Mouse (Mus musculus) heart, embryonic 15.5 days (tissue): ENCODE results near the gene Peli3. TPM values are rescaled to one million over a fixed set of nuclear protein-coding genes. Genes with fewer than 3 reads are reported as not detected.

Source experiments
- ATAC-seq: fragments of 200-750 bp; cut with Nextera tagmentation; replicated peaks from 2 replicates; pipeline ENCODE4 v1.8.0; 2017; ENCODE audit warnings: low read depth, moderate TSS enrichment; ENCODE audit not compliant: insufficient number of reproducible peaks, insufficient read depth, low FRiP score
- H3K27ac ChIP-seq: fragments of 300-500 bp; sonication (generic); 2 replicates; pipeline ENCODE4 v1.5.1; 2015; ENCODE audit warnings: mild to moderate bottlenecking, inconsistent platforms
- H3K27me3 ChIP-seq: fragments of 300-500 bp; sonication (generic); 2 replicates; pipeline ENCODE4 v1.6.1; 2015; ENCODE audit warnings: inconsistent platforms
- H3K36me3 ChIP-seq: fragments of 300-500 bp; sonication (generic); 2 replicates; pipeline ENCODE4 v1.6.1; 2015; ENCODE audit warnings: mild to moderate bottlenecking, inconsistent platforms
- H3K4me1 ChIP-seq: fragments of 300-500 bp; sonication (generic); replicated peaks from 2 replicates; pipeline ENCODE4 v1.6.1; 2015; ENCODE audit warnings: inconsistent platforms
- H3K4me2 ChIP-seq: fragments of 300-500 bp; sonication (generic); 2 replicates; pipeline ENCODE4 v1.6.1; 2015; ENCODE audit warnings: inconsistent platforms, mild to moderate bottlenecking, moderate library complexity
- H3K4me3 ChIP-seq: fragments of 300-500 bp; sonication (generic); 2 replicates; pipeline ENCODE4 v1.5.1; 2015; ENCODE audit warnings: mild to moderate bottlenecking, inconsistent platforms
- H3K9ac ChIP-seq: fragments of 300-500 bp; sonication (generic); 2 replicates; pipeline ENCODE4 v1.6.1; 2015; ENCODE audit warnings: mild to moderate bottlenecking, inconsistent platforms
- H3K9me3 ChIP-seq: fragments of 300-500 bp; sonication (generic); replicated peaks from 2 replicates; pipeline ENCODE4 v1.6.1; 2016; ENCODE audit warnings: inconsistent platforms
- WGBS: fragments of 180-500 bp; shearing (Covaris S2); methylation state at CpG from one replicate; pipeline ENCODE4 v1.1.7; 2015; ENCODE audit warnings: mixed read lengths; 5-methylcytosine and 5-hydroxymethylcytosine counted together
- polyA plus RNA-seq: library from polyadenylated mRNA; unstranded; fragments of >200 nt; fragmentation: Nextera tagmentation; extraction: Ambion mirVana; gene quantifications from 2 replicates; pipeline ENCODE4 v1.2.1, GENCODE M21; 2015

Peli3 gene
- polyA plus RNA-seq, 1 experiment from 2014 or later, result 0.38 TPM

GRCm38 (mm10) chr19:4905979-4906794 is 36.7 kb downstream of the Peli3 start, which contains the start of gene Bbs1:
Gene Bbs1, minus strand, starts transcription at chr19:4906628.
- 9% methylated on average over 31 of the region's 31 CpGs for WGBS
- ATAC-seq, result peak; percentile 57; the same call in 1 of the 2 replicates

GRCm38 (mm10) chr19:4899888-4900287 is 43.0 kb downstream of the Peli3 start:
- H3K27me3 ChIP-seq, result no peaks in the 10 kb centered on the region
- no peak overlapping the region for H3K9ac ChIP-seq
- peaks cover 5% of the 10 kb centered on the region; the same call in 1 of the 2 replicates for H3K36me3 ChIP-seq
- no peak for ATAC-seq
- 62% methylated on average over 3 of the region's 3 CpGs for WGBS
- no peak overlapping the region for H3K4me2 ChIP-seq
- H3K4me1 ChIP-seq, result no peaks in the 10 kb centered on the region
- H3K27ac ChIP-seq, result no peak overlapping the region
- no peaks in the 10 kb centered on the region for H3K9me3 ChIP-seq
- no peak overlapping the region for H3K4me3 ChIP-seq

More at GRCm38 (mm10) chr19:4905979-4906794, 36.7 kb downstream of the Peli3 start, which contains the start of gene Bbs1:
- H3K4me1 ChIP-seq, result peaks cover 4% of the 10 kb centered on the region
- peak within 1 kb of the TSS; percentile 64 for H3K4me3 ChIP-seq
- peak within 1 kb of the TSS; percentile 73 for H3K4me2 ChIP-seq
- H3K27me3 ChIP-seq, result no peaks in the 10 kb centered on the region
- H3K9me3 ChIP-seq, result no peaks in the 10 kb centered on the region
- peak within 1 kb of the TSS; percentile 51 for H3K9ac ChIP-seq
- no peak within 1 kb of the TSS for H3K27ac ChIP-seq
- H3K36me3 ChIP-seq, result peaks cover 35% of the 10 kb centered on the region

- Histone ChIP-seq H3K9me3 (no peaks in the 10 kb centered on the region), H3K9ac (no peak overlapping the region), H3K4me1 (no peaks in the 10 kb centered on the region), H3K36me3 (peaks cover 5% of the 10 kb centered on the region; the same call in 1 of the 2 replicates), H3K27ac (no peak overlapping the region), H3K4me3 (no peak overlapping the region), H3K4me2 (no peak overlapping the region), H3K27me3 (no peaks in the 10 kb centered on the region)
- 64% methylated on average over 9 of the region's 9 CpGs for WGBS
- ATAC-seq, result no peak
Observed at GRCm38 (mm10) chr19:4898972-4899371, 44.0 kb downstream of the Peli3 start.

GRCm38 (mm10) chr19:4896780-4897520 is 46.0 kb downstream of the Peli3 start:
- no peak for ATAC-seq
- 48% methylated on average over 21 of the region's 21 CpGs for whole genome bisulfite sequencing

GRCm38 (mm10) chr19:4891798-4892197 is 51.1 kb downstream of the Peli3 start:
- peaks cover 7% of the 10 kb centered on the region; the same call in 1 of the 2 replicates for H3K27me3 ChIP-seq
- H3K4me1 ChIP-seq, result peaks cover 5% of the 10 kb centered on the region; the same call in 1 of the 2 replicates
- no peak overlapping the region for H3K4me2 ChIP-seq
- 72% methylated on average over 3 of the region's 3 CpGs for WGBS
- no peaks in the 10 kb centered on the region for H3K36me3 ChIP-seq
- no peak overlapping the region for H3K9ac ChIP-seq
- no peak overlapping the region for H3K27ac ChIP-seq
- ATAC-seq, result no peak
- no peaks in the 10 kb centered on the region for H3K9me3 ChIP-seq
- H3K4me3 ChIP-seq, result no peak overlapping the region

More at GRCm38 (mm10) chr19:4896780-4897520, 46.0 kb downstream of the Peli3 start:
- Histone ChIP-seq H3K4me1 (no peaks in the 10 kb centered on the region), H3K9ac (no peak overlapping the region), H3K27me3 (no peaks in the 10 kb centered on the region), H3K27ac (no peak overlapping the region), H3K36me3 (peaks cover 5% of the 10 kb centered on the region; the same call in 1 of the 2 replicates), H3K4me2 (0 out of 2 replicates have a peak overlapping the region, but pooled peaks have one; percentile 16), H3K4me3 (no peak overlapping the region), H3K9me3 (no peaks in the 10 kb centered on the region)

GRCm38 (mm10) chr19:4889791-4890190 is 53.1 kb downstream of the Peli3 start:
- ATAC-seq, result 0 out of 2 replicates have a peak, but pooled peaks have one; percentile 22
- Histone ChIP-seq H3K9ac (no peak overlapping the region), H3K4me2 (no peak overlapping the region), H3K36me3 (no peaks in the 10 kb centered on the region), H3K9me3 (no peaks in the 10 kb centered on the region), H3K27ac (no peak overlapping the region), H3K27me3 (peaks cover 7% of the 10 kb centered on the region; the same call in 1 of the 2 replicates), H3K4me1 (peaks cover 5% of the 10 kb centered on the region; the same call in 1 of the 2 replicates), H3K4me3 (no peak overlapping the region)
- WGBS, result 52% methylated on average over 10 of the region's 10 CpGs

GRCm38 (mm10) chr19:4883961-4884360 is 59.0 kb downstream of the Peli3 start:
- H3K4me1 ChIP-seq, result 0 out of 2 replicates have a peak, but pooled peaks cover 4% of the 10 kb centered on the region
- H3K36me3 ChIP-seq, result no peaks in the 10 kb centered on the region
- no peaks in the 10 kb centered on the region for H3K27me3 ChIP-seq
- H3K4me3 ChIP-seq, result no peak overlapping the region
- 85% methylated on average over 4 of the region's 4 CpGs for WGBS
- H3K27ac ChIP-seq, result no peak overlapping the region
- no peaks in the 10 kb centered on the region for H3K9me3 ChIP-seq
- no peak for ATAC-seq
- no peak overlapping the region for H3K9ac ChIP-seq
- no peak overlapping the region for H3K4me2 ChIP-seq

Other genes with a start within 250 kb of the Peli3 start
- gene Gm960, start 244.5 kb downstream of the Peli3 start, polyA plus RNA-seq, result 0.48 and 0.52 TPM in 2 replicates
- 0.18 and 0.56 TPM in 2 replicates for gene Sptbn2, start 232.0 kb downstream of the Peli3 start, polyA plus RNA-seq
- 30.8 and 36.3 TPM in 2 replicates for gene Rbm4b, start 186.6 kb downstream of the Peli3 start, polyA plus RNA-seq
- 42.2 and 54.1 TPM in 2 replicates for gene Rbm4, start 149.2 kb downstream of the Peli3 start, polyA plus RNA-seq
- gene Gm21992, start 131.5 kb downstream of the Peli3 start, polyA plus RNA-seq, result 22.6 and 30.5 TPM in 2 replicates
- 40.2 and 51.1 TPM in 2 replicates for gene Rbm14, start 131.5 kb downstream of the Peli3 start, polyA plus RNA-seq
- 33.4 and 41.7 TPM in 2 replicates for gene Ccs, start 103.8 kb downstream of the Peli3 start, polyA plus RNA-seq
- 0.04 and 0.05 TPM in 2 replicates for gene Ccdc87, start 103.8 kb downstream of the Peli3 start, polyA plus RNA-seq
- gene Ctsf, start 88.0 kb downstream of the Peli3 start, polyA plus RNA-seq, result 37.4 and 42.6 TPM in 2 replicates
- gene Actn3, start 65.2 kb downstream of the Peli3 start, polyA plus RNA-seq, result 2.1 and 9.1 TPM in 2 replicates
- gene Zdhhc24, start 64.5 kb downstream of the Peli3 start, polyA plus RNA-seq, result 6.6 and 9.9 TPM in 2 replicates
- 2.2 and 2.7 TPM in 2 replicates for gene Bbs1, start 36.5 kb downstream of the Peli3 start, polyA plus RNA-seq
- 63.6 and 84.8 TPM in 2 replicates for gene Dpp3, start 14.8 kb downstream of the Peli3 start, polyA plus RNA-seq
- 82.6 and 97.3 TPM in 2 replicates for gene Mrpl11, start 19.0 kb upstream of the Peli3 start, polyA plus RNA-seq
- 0.10 and 0.23 TPM in 2 replicates for gene Npas4, start 47.2 kb upstream of the Peli3 start, polyA plus RNA-seq
- 8.8 and 11.1 TPM in 2 replicates for gene Slc29a2, start 80.7 kb upstream of the Peli3 start, polyA plus RNA-seq
- gene B4gat1, start 95.7 kb upstream of the Peli3 start, polyA plus RNA-seq, result 43.1 and 43.6 TPM in 2 replicates
- gene AC124502.3, start 95.8 kb upstream of the Peli3 start, polyA plus RNA-seq, result 1.4 and 1.5 TPM in 2 replicates
- gene Brms1, start 98.2 kb upstream of the Peli3 start, polyA plus RNA-seq, result 23.0 and 31.9 TPM in 2 replicates
- gene Rin1, start 107.4 kb upstream of the Peli3 start, polyA plus RNA-seq, result 1.9 and 3.3 TPM in 2 replicates
- 18.1 and 39.3 TPM in 2 replicates for gene Cd248, start 125.0 kb upstream of the Peli3 start, polyA plus RNA-seq
- 3.0 and 4.5 TPM in 2 replicates for gene Tmem151a, start 142.4 kb upstream of the Peli3 start, polyA plus RNA-seq
- gene Yif1a, start 145.4 kb upstream of the Peli3 start, polyA plus RNA-seq, result 82.0 and 92.3 TPM in 2 replicates
- gene Cnih2, start 155.4 kb upstream of the Peli3 start, polyA plus RNA-seq, result 2.9 and 5.7 TPM in 2 replicates
- 208 and 236 TPM in 2 replicates for gene Rab1b, start 163.9 kb upstream of the Peli3 start, polyA plus RNA-seq
- gene Klc2, start 175.4 kb upstream of the Peli3 start, polyA plus RNA-seq, result 17.1 and 21.8 TPM in 2 replicates